8 mouse cellular contexts compared by ENCODE assay signal in the genomic region with DNA sequence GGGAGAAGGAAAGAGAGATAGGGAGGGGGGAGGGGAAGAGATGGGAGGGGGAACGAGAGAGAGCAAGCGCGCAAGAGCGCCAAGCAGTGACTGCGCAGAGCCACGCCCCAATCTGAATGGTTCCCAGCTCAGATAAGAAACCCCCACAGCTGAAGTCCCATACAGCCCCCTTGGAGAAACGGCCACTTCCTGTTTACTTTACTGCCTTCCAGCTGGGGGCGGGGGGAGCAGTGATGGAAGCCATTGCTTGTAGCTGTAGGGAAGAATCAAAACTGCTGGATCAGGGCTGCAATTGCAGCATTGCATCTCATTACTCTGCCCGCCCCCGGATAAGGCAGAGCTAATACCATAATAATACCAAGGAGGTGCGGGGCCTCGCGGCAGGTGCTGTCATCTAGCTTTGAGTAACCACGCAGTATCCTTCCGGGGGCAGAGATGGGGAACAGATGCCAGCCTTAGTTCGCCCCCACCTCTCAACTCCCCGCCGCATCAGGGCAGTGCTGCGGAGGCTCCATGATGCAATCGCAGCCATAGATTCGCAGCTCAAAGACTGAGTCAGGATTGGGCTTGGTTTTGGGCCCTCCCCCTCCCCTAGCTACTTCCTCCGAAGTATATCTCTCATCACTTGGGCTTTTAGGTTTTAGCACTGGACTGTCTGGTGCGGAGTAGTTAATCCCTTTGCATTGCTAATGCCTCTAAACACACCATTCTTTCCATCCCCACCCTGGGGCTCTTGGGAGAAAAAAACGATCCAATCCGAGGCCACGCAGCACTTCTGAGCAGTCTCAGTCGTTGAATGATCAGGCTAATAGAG.
A peak's percentile ranks its signal among the peaks of the same experiment; 100 is the strongest.
DNase-seq lines count a peak whose midpoint lies in the region; ATAC-seq and TF ChIP-seq lines count a peak whose summit lies in the region.

No protein-coding gene starts in this region.

- 7% methylated on average over 27 of the region's 27 CpGs for WGBS in forebrain, embryonic 16.5 days
- WGBS in lung, embryonic 14.5 days, result 3% methylated on average over 27 of the region's 27 CpGs

- DNase-seq in c-Kit-positive CD71-positive TER-119-positive erythroid progenitor cells, embryonic 14.5 days (ENCODE audit: low spot score), result peak; percentile 17
- DNase-seq in heart, postnatal 36 days, result peak; percentile 65 to 74
- DNase-seq in layer of hippocampus, adult 8-10 months (ENCODE audit: low spot score in 2 of 2), result peak; percentile 40 to 54
- DNase-seq in lung, embryonic 14.5 days, result peak; percentile 92
- DNase-seq in thymus, adult 18-20 months, result peak; percentile 64 to 74

- peak overlapping the region; percentile 79 for H3K9ac ChIP-seq in ES-Bruce4 (ENCODE audit: low read depth, poor library complexity, severe bottlenecking)
- H3K9ac ChIP-seq in forebrain, embryonic 16.5 days (replicated peaks; ENCODE audit: low read depth, low read length), result peak overlapping the region; percentile 59
- peak overlapping the region; percentile 34 for H3K9ac ChIP-seq in lung, embryonic 14.5 days

- no peaks in the 10 kb centered on the region for H3K4me1 ChIP-seq in ES-Bruce4 (ENCODE audit: control insufficient read depth, insufficient read depth, low read length)
- peaks cover 18% of the 10 kb centered on the region for H3K4me1 ChIP-seq in forebrain, embryonic 16.5 days (replicated peaks; ENCODE audit: control insufficient read depth, insufficient read depth, low read length)
- H3K4me1 ChIP-seq in lung, embryonic 14.5 days (ENCODE audit: insufficient read depth), result no peaks in the 10 kb centered on the region

- H3K9me3 ChIP-seq in ES-Bruce4 (replicated peaks; ENCODE audit: control insufficient read depth, insufficient read depth, low read length, poor library complexity, severe bottlenecking), result no peaks in the 10 kb centered on the region
- no peaks in the 10 kb centered on the region for H3K9me3 ChIP-seq in forebrain, embryonic 16.5 days (ENCODE audit: control insufficient read depth, low read length)
- H3K9me3 ChIP-seq in lung, embryonic 14.5 days (ENCODE audit: low read depth, low read length), result no peaks in the 10 kb centered on the region

- no peaks in the 10 kb centered on the region for H3K27me3 ChIP-seq in ES-Bruce4 (ENCODE audit: control insufficient read depth, insufficient read depth, low read length, poor library complexity, severe bottlenecking)
- H3K27me3 ChIP-seq in forebrain, embryonic 16.5 days (replicated peaks; ENCODE audit: control insufficient read depth, insufficient read depth, low read length), result no peaks in the 10 kb centered on the region
- H3K27me3 ChIP-seq in lung, embryonic 14.5 days (ENCODE audit: insufficient read depth, low read length), result no peaks in the 10 kb centered on the region; the same call in 1 of the 2 replicates

- H3K4me3 ChIP-seq in ES-Bruce4 (ENCODE audit: low read depth, low read length), result peak overlapping the region; percentile 77
- H3K4me3 ChIP-seq in forebrain, embryonic 16.5 days (replicated peaks; ENCODE audit: low read length), result peak overlapping the region; percentile 45
- peak overlapping the region; percentile 35 for H3K4me3 ChIP-seq in lung, embryonic 14.5 days (ENCODE audit: low read depth, low read length)

- peak; percentile 73 for TF ChIP-seq EP300 in ES-Bruce4 (IDR thresholded peaks at IDR 0.05; ENCODE audit: insufficient read depth, low read depth, low read length)

- ATAC-seq in forebrain, embryonic 16.5 days, result peak; percentile 94
- ATAC-seq in lung, embryonic 14.5 days (ENCODE audit: insufficient read depth), result peak; percentile 93
- peak; percentile 90 for ATAC-seq in neutrophil, adult 5-6 weeks (ENCODE audit: extremely low read depth, insufficient number of reproducible peaks, low FRiP score, poor library complexity, severe bottlenecking)

- no peaks in the 10 kb centered on the region for H3K36me3 ChIP-seq in ES-Bruce4 (ENCODE audit: control insufficient read depth, insufficient read depth, low read length, poor library complexity, severe bottlenecking)
- no peaks in the 10 kb centered on the region for H3K36me3 ChIP-seq in forebrain, embryonic 16.5 days (ENCODE audit: control insufficient read depth, insufficient read depth)
- H3K36me3 ChIP-seq in lung, embryonic 14.5 days (ENCODE audit: insufficient read depth), result no peaks in the 10 kb centered on the region

- intact Hi-C loops in heart, postnatal 36 days (cut with DNase I), result loop anchor here (2.0 to 5.0 kb wide), 6 partner anchors 66 to 310 kb away; a partner anchor contains a TSS

- H3K27ac ChIP-seq in ES-Bruce4 (ENCODE audit: insufficient read depth, low read length), result peak overlapping the region; percentile 95
- H3K27ac ChIP-seq in forebrain, embryonic 16.5 days (ENCODE audit: low read length), result peak overlapping the region; percentile 93
- peak overlapping the region; percentile 93 for H3K27ac ChIP-seq in lung, embryonic 14.5 days (ENCODE audit: low read depth)

- peak overlapping the region; percentile 52 for H3K4me2 ChIP-seq in forebrain, embryonic 16.5 days (ENCODE audit: low read length)
- peak overlapping the region; percentile 62 for H3K4me2 ChIP-seq in lung, embryonic 14.5 days

- no peak for TF ChIP-seq CTCF in ES-Bruce4 (IDR thresholded peaks at IDR 0.05; ENCODE audit: low read depth, low read length)
- 0 out of 2 replicates have a peak, but pooled peaks have one; percentile 1 for TF ChIP-seq CTCF in lung, embryonic 14.5 days (IDR thresholded peaks at IDR 0.05; ENCODE audit: low read depth)

- no peak for TF ChIP-seq POLR2A in ES-Bruce4 (IDR thresholded peaks at IDR 0.05; ENCODE audit: insufficient read depth, low read length)

Comparison
In these comparisons a context has a peak if more than half of its experiments do, and no peak if none do; other contexts are left out.
1. Peak in every context shown above with its lines: DNase-seq, ATAC-seq, H3K4me3 ChIP-seq and H3K27ac ChIP-seq.
2. DNase-seq: peak in every context shown above with its lines; median percentile 92 in lung, embryonic 14.5 days; 70 in heart, postnatal 36 days; 69 in thymus, adult 18-20 months; 47 in layer of hippocampus, adult 8-10 months; 17 in c-Kit-positive CD71-positive TER-119-positive erythroid progenitor cells, embryonic 14.5 days.